Mouse (Mus musculus): Measurements from ENCODE around the gene Npm1.

Gene Npm1

DNA sequence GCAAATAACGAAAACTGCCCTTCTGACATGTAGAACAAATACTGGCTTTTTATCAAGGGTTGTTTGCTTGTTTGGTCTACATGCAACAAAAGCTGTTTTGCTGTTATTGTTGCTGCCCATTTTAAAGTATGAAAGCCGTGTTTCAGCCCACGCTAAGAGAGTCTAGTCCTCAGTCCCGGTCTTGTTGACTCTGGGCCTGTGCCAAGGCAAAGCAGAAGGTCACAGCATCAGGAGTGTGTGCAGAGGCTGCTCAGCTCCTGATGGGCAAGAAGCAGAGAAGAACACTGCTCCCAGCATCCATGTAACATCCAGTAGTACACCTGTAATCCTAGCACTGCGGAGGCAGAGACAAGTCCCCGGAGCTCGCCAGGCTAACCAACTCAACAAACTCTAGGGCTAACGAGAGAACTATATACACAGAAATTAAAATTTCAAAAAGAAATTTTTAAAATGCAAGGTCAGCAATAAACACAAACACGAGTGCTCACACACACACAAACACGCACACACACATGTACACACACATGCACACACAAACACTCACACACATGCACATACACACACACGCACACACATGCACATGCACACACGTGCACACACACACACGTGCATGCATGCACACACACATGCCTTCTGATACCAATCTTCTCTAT lies 59.6 kb downstream of the Npm1 start:
- DNase-seq (ENCODE audit: inconsistent age in 2 of 2, low spot score in 1 of 2) = peak; percentile 52 to 78
